Mouse (Mus musculus) hindbrain, embryonic 11.5 days (tissue): Measurements from ENCODE around the gene Asb18. TPM values are rescaled to one million over a fixed set of nuclear protein-coding genes. Genes with fewer than 3 reads are reported as not detected.

Source experiments
- ATAC-seq: fragments of 200-750 bp; cut with Nextera tagmentation; 2 replicates; pipeline ENCODE4 v1.8.0; 2017; ENCODE audit warnings: mild to moderate bottlenecking, moderate TSS enrichment, moderate library complexity; ENCODE audit not compliant: low FRiP score
- DNase-seq: peaks from one replicate; pipeline ENCODE4 v3.0.0-alpha.2; 2015; ENCODE audit warnings: low spot score
- H3K27ac ChIP-seq: fragments of 300-500 bp; sonication (generic); 2 replicates; pipeline ENCODE4 v1.5.1; 2014; ENCODE audit warnings: mild to moderate bottlenecking, low read depth, low read length
- H3K27me3 ChIP-seq: fragments of 300-500 bp; sonication (generic); 2 replicates; pipeline ENCODE4 v1.6.1; 2014; ENCODE audit warnings: mild to moderate bottlenecking, low read length, moderate library complexity, mixed read lengths; ENCODE audit not compliant: control insufficient read depth, insufficient read depth
- H3K36me3 ChIP-seq: fragments of 300-500 bp; sonication (generic); 2 replicates; pipeline ENCODE4 v1.6.1; 2014; ENCODE audit warnings: mild to moderate bottlenecking, low read length, moderate library complexity, mixed read lengths; ENCODE audit not compliant: control insufficient read depth, insufficient read depth
- H3K4me1 ChIP-seq: fragments of 300-500 bp; sonication (generic); replicated peaks from 2 replicates; pipeline ENCODE4 v1.6.1; 2014; ENCODE audit warnings: low read length, mixed read lengths; ENCODE audit not compliant: control insufficient read depth, insufficient read depth
- H3K4me2 ChIP-seq: fragments of 300-500 bp; sonication (generic); replicated peaks from 2 replicates; pipeline ENCODE4 v1.6.1; 2014; ENCODE audit warnings: mild to moderate bottlenecking, low read depth, low read length
- H3K4me3 ChIP-seq: fragments of 300-500 bp; sonication (generic); 2 replicates; pipeline ENCODE4 v1.5.1; 2014; ENCODE audit warnings: low read depth, low read length
- H3K9ac ChIP-seq: fragments of 300-500 bp; sonication (generic); 2 replicates; pipeline ENCODE4 v1.6.1; 2014; ENCODE audit warnings: low read depth, low read length
- H3K9me3 ChIP-seq: fragments of 300-500 bp; sonication (generic); 2 replicates; pipeline ENCODE4 v1.6.1; 2016; ENCODE audit warnings: low read length; ENCODE audit not compliant: control insufficient read depth
- WGBS: fragments of 180-500 bp; shearing (Covaris S2); extraction: QIAGEN DNeasy Blood & Tissue Kit; methylation state at CpG from one replicate; pipeline ENCODE4 v1.1.7; 2014; 5-methylcytosine and 5-hydroxymethylcytosine counted together
- polyA plus RNA-seq: library from polyadenylated mRNA; unstranded; fragments of >200 nt; fragmentation: Nextera tagmentation; extraction: Ambion mirVana; gene quantifications from 2 replicates; pipeline ENCODE4 v1.2.1, GENCODE M21; 2014

Asb18 gene
- polyA plus RNA-seq, 1 experiment from 2014 or later = 0.19 TPM

GRCm38 (mm10) chr1:89941701-89942381, 72.6 kb downstream of the Asb18 start:
- peaks cover 42% of the 10 kb centered on the region for H3K27me3 ChIP-seq
- H3K27ac ChIP-seq = peak overlapping the region; percentile 87
- ATAC-seq (peak; percentile 82), DNase-seq (peak; percentile 75)
- under 1% methylated on average over 40 of the region's 40 CpGs for WGBS
- H3K9ac ChIP-seq = peak overlapping the region; percentile 64
- peaks cover 3% of the 10 kb centered on the region for H3K4me1 ChIP-seq
- H3K9me3 ChIP-seq = no peaks in the 10 kb centered on the region
- peak overlapping the region; percentile 92 for H3K4me2 ChIP-seq
- peak overlapping the region; percentile 34 for H3K4me3 ChIP-seq
- H3K36me3 ChIP-seq = no peaks in the 10 kb centered on the region

- H3K27me3 ChIP-seq = peaks cover 48% of the 10 kb centered on the region
- DNase-seq = peak; percentile 48
- H3K9ac ChIP-seq = no peak overlapping the region
- H3K36me3 ChIP-seq = no peaks in the 10 kb centered on the region
- 0 out of 2 replicates have a peak overlapping the region, but pooled peaks have one; percentile 34 for H3K4me3 ChIP-seq
- no peaks in the 10 kb centered on the region for H3K9me3 ChIP-seq
- WGBS = 9% methylated on average over 15 of the region's 15 CpGs
- H3K4me2 ChIP-seq = peak overlapping the region; percentile 92; the same call in 1 of the 2 replicates
- H3K27ac ChIP-seq = no peak overlapping the region; the same call in 1 of the 2 replicates
- peaks cover 3% of the 10 kb centered on the region for H3K4me1 ChIP-seq
- no peak for ATAC-seq
Observed at GRCm38 (mm10) chr1:89940961-89941524, 73.4 kb downstream of the Asb18 start.

GRCm38 (mm10) chr1:89939981-89940726, 74.3 kb downstream of the Asb18 start:
- H3K9ac ChIP-seq = no peak overlapping the region
- H3K4me1 ChIP-seq = peaks cover 9% of the 10 kb centered on the region
- 0 out of 2 replicates have a peak overlapping the region, but pooled peaks have one; percentile 8 for H3K4me2 ChIP-seq
- peak; percentile 93 for DNase-seq
- H3K27me3 ChIP-seq = peaks cover 50% of the 10 kb centered on the region
- WGBS = 4% methylated on average over 31 of the region's 34 CpGs
- no peak overlapping the region for H3K27ac ChIP-seq
- no peaks in the 10 kb centered on the region for H3K36me3 ChIP-seq
- no peaks in the 10 kb centered on the region for H3K9me3 ChIP-seq
- no peak overlapping the region for H3K4me3 ChIP-seq
- no peak; the same call in 1 of the 2 replicates for ATAC-seq

GRCm38 (mm10) chr1:89939596-89939960, 74.9 kb downstream of the Asb18 start:
- no peak overlapping the region for H3K4me3 ChIP-seq
- DNase-seq (peak; percentile 22), ATAC-seq (no peak)
- no peak overlapping the region for H3K9ac ChIP-seq
- 27% methylated on average over 16 of the region's 16 CpGs for WGBS
- H3K4me2 ChIP-seq = no peak overlapping the region
- no peak overlapping the region for H3K27ac ChIP-seq
- peaks cover 50% of the 10 kb centered on the region for H3K27me3 ChIP-seq
- peaks cover 9% of the 10 kb centered on the region for H3K4me1 ChIP-seq
- no peaks in the 10 kb centered on the region for H3K36me3 ChIP-seq
- no peaks in the 10 kb centered on the region for H3K9me3 ChIP-seq

GRCm38 (mm10) chr1:89938884-89939595, 75.4 kb downstream of the Asb18 start:
- Histone ChIP-seq H3K9me3 (no peaks in the 10 kb centered on the region), H3K4me1 (peaks cover 11% of the 10 kb centered on the region), H3K4me3 (no peak overlapping the region), H3K27ac (no peak overlapping the region), H3K4me2 (no peak overlapping the region), H3K9ac (no peak overlapping the region), H3K36me3 (no peaks in the 10 kb centered on the region), H3K27me3 (peaks cover 49% of the 10 kb centered on the region)
- ATAC-seq (no peak), DNase-seq (peak; percentile 52)
- WGBS = 32% methylated on average over 16 of the region's 16 CpGs

GRCm38 (mm10) chr1:89935493-89936348, 78.7 kb downstream of the Asb18 start:
- WGBS = 1% methylated on average over 28 of the region's 29 CpGs
- Histone ChIP-seq H3K9ac (no peak overlapping the region), H3K36me3 (no peaks in the 10 kb centered on the region), H3K4me1 (peaks cover 16% of the 10 kb centered on the region), H3K9me3 (no peaks in the 10 kb centered on the region), H3K4me2 (no peak overlapping the region), H3K4me3 (0 out of 2 replicates have a peak overlapping the region, but pooled peaks have one; percentile 4), H3K27ac (no peak overlapping the region; the same call in 1 of the 2 replicates), H3K27me3 (peaks cover 60% of the 10 kb centered on the region)
- no peak for ATAC-seq
- peak; percentile 57 for DNase-seq

- WGBS = 3% methylated on average over 19 of the region's 19 CpGs
- Histone ChIP-seq H3K27me3 (peaks cover 58% of the 10 kb centered on the region), H3K27ac (peak overlapping the region; percentile 58; the same call in 1 of the 2 replicates), H3K9ac (no peak overlapping the region), H3K4me1 (peaks cover 19% of the 10 kb centered on the region), H3K9me3 (no peaks in the 10 kb centered on the region), H3K4me2 (peak overlapping the region; percentile 33), H3K4me3 (peak overlapping the region; percentile 16), H3K36me3 (no peaks in the 10 kb centered on the region)
- peak; percentile 62 for DNase-seq
- ATAC-seq = no peak
Observed at GRCm38 (mm10) chr1:89934316-89935260, 79.9 kb downstream of the Asb18 start.
